Comparison of ENCODE assay signal across 9 mouse cellular contexts in the genomic region with DNA sequence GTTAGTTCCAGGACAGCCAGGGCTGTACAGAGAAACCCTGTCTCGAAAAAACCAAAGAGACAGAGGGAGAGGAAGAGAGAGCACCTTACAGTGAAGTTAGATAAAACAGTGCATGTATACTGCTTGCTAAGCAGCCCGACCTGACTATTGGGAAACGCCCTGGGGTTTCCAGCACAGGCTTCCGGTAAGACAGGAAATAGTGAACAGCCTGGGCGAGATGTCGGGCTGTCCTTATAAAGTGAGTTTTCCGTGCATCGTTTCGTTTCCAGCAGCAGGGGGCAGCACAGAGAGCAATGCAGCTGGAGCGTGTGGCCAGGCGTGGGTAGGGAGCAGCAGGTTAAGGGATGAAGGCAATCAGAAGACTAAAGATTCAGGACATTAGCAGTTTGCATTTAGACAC. TPM values are rescaled to one million over a fixed set of nuclear protein-coding genes. Genes with fewer than 3 reads are reported as not detected.
DNase-seq lines count a peak whose midpoint lies in the region; ATAC-seq and TF ChIP-seq lines count a peak whose summit lies in the region.
"Had no signal": no experiment of that assay in that cellular context is flagged by ENCODE, and none has a peak within 500 bp of the region (broad histone marks: within the 10 kb centered on the region; RNA-seq: fewer than 3 reads in every experiment).

No protein-coding gene starts in this region.

- no peak overlapping the region for H3K27ac ChIP-seq in forebrain, embryonic 11.5 days (ENCODE audit: low read depth, low read length)
- H3K27ac ChIP-seq in heart, postnatal 0 days (ENCODE audit: low read depth): peak overlapping the region; percentile 55; the same call in 1 of the 2 replicates
- H3K27ac ChIP-seq in liver, embryonic 15.5 days (replicated peaks): 0 out of 2 replicates have a peak overlapping the region, but pooled peaks have one; percentile 38
- peak overlapping the region; percentile 27; the same call in 1 of the 2 replicates for H3K27ac ChIP-seq in stomach, embryonic 16.5 days (ENCODE audit: low read length)
- H3K27ac ChIP-seq: embryonic facial prominence, embryonic 12.5 days had no signal

- no peak overlapping the region for H3K4me3 ChIP-seq in forebrain, embryonic 11.5 days (ENCODE audit: low read depth, low read length)
- no peak overlapping the region for H3K4me3 ChIP-seq in heart, postnatal 0 days (ENCODE audit: low read depth, low read length)
- no peak overlapping the region for H3K4me3 ChIP-seq in liver, embryonic 15.5 days (replicated peaks)
- no peak overlapping the region for H3K4me3 ChIP-seq in stomach, embryonic 16.5 days (replicated peaks; ENCODE audit: low read length)
- H3K4me3 ChIP-seq: embryonic facial prominence, embryonic 12.5 days had no signal

- peak; percentile 71 to 82 for DNase-seq in CD8-positive naive resting alpha-beta T cell, adult 2 months (ENCODE audit: low read depth in 2 of 2, low spot score in 2 of 2)
- peak; percentile 54 for DNase-seq in c-Kit-negative CD71-positive TER-119-positive erythroid progenitor cells, embryonic 14.5 days (ENCODE audit: low read depth, low spot score)
- peak; percentile 81 for DNase-seq in forebrain, embryonic 11.5 days (ENCODE audit: low spot score)
- peak; percentile 81 for DNase-seq in heart, postnatal 0 days (ENCODE audit: low spot score)
- DNase-seq in kidney, postnatal 25 days: peak; percentile 83 to 85
- DNase-seq in neural tube, embryonic 10.5 days (ENCODE audit: extremely low spot score, low spot score): peak; percentile 76

- 24% methylated on average over 11 of the region's 11 CpGs for WGBS in forebrain, embryonic 11.5 days
- 13% methylated on average over 11 of the region's 11 CpGs for WGBS in heart, postnatal 0 days
- 6% methylated on average over 11 of the region's 11 CpGs for WGBS in liver, embryonic 15.5 days (ENCODE audit: insufficient replicate concordance)
- WGBS in stomach, embryonic 16.5 days: 14% methylated on average over 11 of the region's 11 CpGs

- no peaks in the 10 kb centered on the region for H3K9me3 ChIP-seq in forebrain, embryonic 11.5 days (ENCODE audit: control insufficient read depth, low read length)
- no peaks in the 10 kb centered on the region for H3K9me3 ChIP-seq in heart, postnatal 0 days (replicated peaks; ENCODE audit: control insufficient read depth, low read length)
- H3K9me3 ChIP-seq in liver, embryonic 15.5 days (replicated peaks): no peaks in the 10 kb centered on the region
- H3K9me3 ChIP-seq in stomach, embryonic 16.5 days (replicated peaks; ENCODE audit: control insufficient read depth, low read length): no peaks in the 10 kb centered on the region
- H3K9me3 ChIP-seq: embryonic facial prominence, embryonic 12.5 days had no signal

- no peaks in the 10 kb centered on the region for H3K4me1 ChIP-seq in forebrain, embryonic 11.5 days (replicated peaks; ENCODE audit: control insufficient read depth, insufficient read depth, low read length)
- no peaks in the 10 kb centered on the region for H3K4me1 ChIP-seq in heart, postnatal 0 days (ENCODE audit: control insufficient read depth, insufficient read depth)
- H3K4me1 ChIP-seq in liver, embryonic 15.5 days (replicated peaks): peaks cover 9% of the 10 kb centered on the region
- peaks cover 3% of the 10 kb centered on the region; the same call in 1 of the 2 replicates for H3K4me1 ChIP-seq in stomach, embryonic 16.5 days (ENCODE audit: control insufficient read depth, insufficient read depth, low read length)
- H3K4me1 ChIP-seq: embryonic facial prominence, embryonic 12.5 days had no signal

- no peak for TF ChIP-seq EP300 in heart, postnatal 0 days (IDR thresholded peaks at IDR 0.05; ENCODE audit: low read depth)

- no peak for ATAC-seq in forebrain, embryonic 11.5 days (replicated peaks; ENCODE audit: low FRiP score)
- peak; percentile 70 for ATAC-seq in heart, postnatal 0 days (ENCODE audit: insufficient read depth, low read depth)
- ATAC-seq in liver, embryonic 15.5 days (ENCODE audit: insufficient read depth): peak; percentile 81
- ATAC-seq in stomach, embryonic 16.5 days (ENCODE audit: insufficient read depth, low FRiP score): peak; percentile 72; the same call in 1 of the 2 replicates

- H3K27me3 ChIP-seq in forebrain, embryonic 11.5 days (ENCODE audit: control insufficient read depth, insufficient read depth, low read length): no peaks in the 10 kb centered on the region
- no peaks in the 10 kb centered on the region for H3K27me3 ChIP-seq in heart, postnatal 0 days (ENCODE audit: control insufficient read depth, insufficient read depth, low read length)
- H3K27me3 ChIP-seq in liver, embryonic 15.5 days: no peaks in the 10 kb centered on the region
- H3K27me3 ChIP-seq in stomach, embryonic 16.5 days (ENCODE audit: control insufficient read depth, insufficient read depth, low read length): no peaks in the 10 kb centered on the region
- H3K27me3 ChIP-seq: embryonic facial prominence, embryonic 12.5 days had no signal

- no peaks in the 10 kb centered on the region for H3K36me3 ChIP-seq in forebrain, embryonic 11.5 days (ENCODE audit: control insufficient read depth, insufficient read depth, low read length)
- H3K36me3 ChIP-seq in heart, postnatal 0 days (replicated peaks; ENCODE audit: control insufficient read depth, insufficient read depth, low read length): no peaks in the 10 kb centered on the region
- H3K36me3 ChIP-seq in liver, embryonic 15.5 days (replicated peaks): no peaks in the 10 kb centered on the region
- no peaks in the 10 kb centered on the region for H3K36me3 ChIP-seq in stomach, embryonic 16.5 days (ENCODE audit: control insufficient read depth, insufficient read depth, low read length)
- H3K36me3 ChIP-seq: embryonic facial prominence, embryonic 12.5 days had no signal

- no peak overlapping the region for H3K4me2 ChIP-seq in forebrain, embryonic 11.5 days (ENCODE audit: low read depth, low read length, severe bottlenecking)
- H3K4me2 ChIP-seq in heart, postnatal 0 days (ENCODE audit: low read depth, low read length): peak overlapping the region; percentile 21; the same call in 1 of the 2 replicates
- H3K4me2 ChIP-seq in liver, embryonic 15.5 days: peak overlapping the region; percentile 41
- no peak overlapping the region for H3K4me2 ChIP-seq in stomach, embryonic 16.5 days (ENCODE audit: low read depth, low read length)
- H3K4me2 ChIP-seq: embryonic facial prominence, embryonic 12.5 days had no signal

- TF ChIP-seq CTCF in heart, postnatal 0 days (IDR thresholded peaks at IDR 0.05; ENCODE audit: low read depth): peak; percentile 91

- no peak overlapping the region for H3K9ac ChIP-seq in forebrain, embryonic 11.5 days (ENCODE audit: low read length)
- H3K9ac ChIP-seq in heart, postnatal 0 days (replicated peaks; ENCODE audit: low read depth, low read length): no peak overlapping the region
- H3K9ac ChIP-seq in liver, embryonic 15.5 days: no peak overlapping the region
- H3K9ac ChIP-seq in stomach, embryonic 16.5 days (ENCODE audit: low read length): no peak overlapping the region
- H3K9ac ChIP-seq: embryonic facial prominence, embryonic 12.5 days had no signal

RNA-seq across cellular contexts. Expression of gene Zmiz2, which starts 23.0 kb away (rescaled TPM):
- polyA plus RNA-seq in forebrain, embryonic 11.5 days (2014; fragmentation: Nextera tagmentation; extraction: Ambion mirVana): 22.3 and 28.9 TPM in 2 replicates
- 42.3 and 45.4 TPM in 2 replicates for total RNA-seq in heart, postnatal 0 days (2014; rRNA removed; ENCODE audit: low replicate concordance)
- 6.9 and 7.0 TPM in 2 replicates for polyA plus RNA-seq in heart, postnatal 0 days (2015; fragmentation: Nextera tagmentation; extraction: Ambion mirVana)
- 3.5 and 4.3 TPM in 2 replicates for polyA plus RNA-seq in liver, embryonic 15.5 days (2015; fragmentation: Nextera tagmentation; extraction: Ambion mirVana)
- 9.8 and 10.2 TPM in 2 replicates for polyA plus RNA-seq in stomach, embryonic 16.5 days (2015; fragmentation: Nextera tagmentation; extraction: Ambion mirVana)

RNA-seq across cellular contexts. Expression of gene Ppia, which starts 49.4 kb away (rescaled TPM):
- 4,588 and 4,913 TPM in 2 replicates for polyA plus RNA-seq in forebrain, embryonic 11.5 days (2014; fragmentation: Nextera tagmentation; extraction: Ambion mirVana)
- 2,268 and 2,353 TPM in 2 replicates for total RNA-seq in heart, postnatal 0 days (2014; rRNA removed; ENCODE audit: low replicate concordance)
- 3,654 and 3,756 TPM in 2 replicates for polyA plus RNA-seq in heart, postnatal 0 days (2015; fragmentation: Nextera tagmentation; extraction: Ambion mirVana)
- polyA plus RNA-seq in liver, embryonic 15.5 days (2015; fragmentation: Nextera tagmentation; extraction: Ambion mirVana): 2,223 and 2,518 TPM in 2 replicates
- 4,720 and 4,955 TPM in 2 replicates for polyA plus RNA-seq in stomach, embryonic 16.5 days (2015; fragmentation: Nextera tagmentation; extraction: Ambion mirVana)

Comparison
In these comparisons a context has a peak if more than half of its experiments do, and no peak if none do; other contexts are left out.
1. H3K4me2 ChIP-seq: peak in heart, postnatal 0 days (single experiment) and liver, embryonic 15.5 days (single experiment); none in forebrain, embryonic 11.5 days (single experiment) and stomach, embryonic 16.5 days (single experiment).
2. Peak in every context shown above with its lines, with median percentiles within 50 percentile points of each other: DNase-seq.